Mouse (Mus musculus) ovary, postnatal 14 days (tissue): ENCODE measurements at regions not wholly inside any gene's neighbourhood (a gene's known extent, or its start where the extent isn't known, plus 50 kb on each side); places are given as distances from the start of the nearest gene placed in this dataset.
"Not testable (repeated sequence)": the region's sequence is repeated elsewhere in the genome, so short reads cannot be mapped to it uniquely, and the experiment has no call there.

Source experiments
- DNase-seq: peaks from one replicate; pipeline ENCODE4 v3.0.0; 2022; ENCODE audit warnings: low spot score

DNA sequence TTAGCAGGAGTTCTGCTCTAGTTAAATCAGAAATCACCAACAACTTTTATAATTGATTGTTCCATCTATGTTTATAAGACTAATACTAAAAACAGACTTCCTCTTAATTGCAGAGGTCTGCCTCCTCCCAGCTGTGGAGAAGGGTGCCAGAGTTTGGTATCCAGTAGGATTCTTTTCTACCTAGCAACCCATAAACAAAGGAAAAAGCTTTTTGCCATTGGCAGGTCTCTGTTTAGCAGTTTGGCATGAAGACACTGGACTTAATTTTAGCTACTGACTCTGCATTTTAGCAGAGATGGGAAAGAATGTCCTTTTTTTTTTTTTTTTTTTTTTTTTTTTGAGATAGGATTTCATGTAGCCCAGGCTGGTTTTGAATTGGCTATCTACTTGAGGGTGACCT, 1628.4 kb downstream of the A830018L16Rik start:
- DNase-seq = no peak

DNA sequence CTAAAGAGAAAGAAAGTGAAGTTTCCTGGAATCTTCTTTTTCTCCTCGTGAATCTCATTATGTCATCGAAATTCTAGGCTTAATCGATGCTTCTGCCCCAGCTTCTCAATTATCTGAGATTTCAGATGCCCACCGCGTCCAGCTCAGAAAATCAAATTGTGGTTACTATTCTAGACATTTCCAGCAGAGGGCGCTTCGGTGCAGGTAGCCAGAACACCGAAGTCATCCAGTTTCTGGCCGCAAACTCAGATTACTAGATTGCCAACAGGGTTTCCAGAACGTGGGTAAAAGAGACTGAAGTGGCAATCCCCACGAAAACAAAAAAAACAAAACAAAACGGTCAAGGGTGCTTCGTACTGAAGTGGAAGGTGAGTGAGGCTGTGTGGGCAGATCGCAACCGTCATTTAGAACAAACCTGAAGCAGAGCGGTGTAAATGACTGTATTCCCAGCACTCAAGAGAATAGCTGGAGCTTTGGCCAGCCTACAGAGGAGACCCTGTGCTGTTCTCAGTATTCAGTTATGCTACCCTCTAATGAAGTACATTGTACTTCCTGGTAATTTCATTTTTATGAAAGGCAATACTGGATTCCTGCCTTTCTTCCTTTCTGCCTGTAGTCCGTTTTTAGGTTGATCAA, 1636.4 kb downstream of the A830018L16Rik start:
- peak; percentile 26 for DNase-seq

DNA sequence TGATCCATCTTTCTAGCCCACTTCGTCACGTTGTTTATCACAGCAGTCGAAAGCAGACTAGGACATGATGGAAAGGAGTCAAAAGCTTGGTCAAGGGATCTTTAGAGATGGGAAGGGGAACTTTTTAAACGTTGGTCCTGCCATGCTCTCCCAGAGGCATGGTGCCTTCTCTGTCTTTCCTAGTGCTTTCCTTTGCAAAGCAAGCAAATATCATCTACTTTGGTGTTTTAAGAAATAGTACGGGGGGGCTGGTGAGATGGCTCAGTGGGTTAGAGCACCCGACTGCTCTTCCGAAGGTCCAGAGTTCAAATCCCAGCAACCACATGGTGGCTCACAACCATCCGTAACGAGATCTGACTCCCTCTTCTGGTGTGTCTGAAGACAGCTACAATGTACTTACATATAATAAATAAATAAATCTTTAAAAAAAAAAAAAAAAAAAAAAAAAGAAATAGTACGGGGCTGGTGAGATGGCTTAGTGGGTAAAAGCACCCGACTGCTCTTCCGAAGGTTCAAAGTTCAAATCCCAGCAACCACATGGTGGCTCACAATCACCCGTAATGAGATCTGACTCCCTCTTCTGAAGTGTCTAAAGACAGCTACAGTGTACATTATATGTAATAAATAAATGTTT, 1637.6 kb downstream of the A830018L16Rik start:
- DNase-seq = not testable (repeated sequence)

DNA sequence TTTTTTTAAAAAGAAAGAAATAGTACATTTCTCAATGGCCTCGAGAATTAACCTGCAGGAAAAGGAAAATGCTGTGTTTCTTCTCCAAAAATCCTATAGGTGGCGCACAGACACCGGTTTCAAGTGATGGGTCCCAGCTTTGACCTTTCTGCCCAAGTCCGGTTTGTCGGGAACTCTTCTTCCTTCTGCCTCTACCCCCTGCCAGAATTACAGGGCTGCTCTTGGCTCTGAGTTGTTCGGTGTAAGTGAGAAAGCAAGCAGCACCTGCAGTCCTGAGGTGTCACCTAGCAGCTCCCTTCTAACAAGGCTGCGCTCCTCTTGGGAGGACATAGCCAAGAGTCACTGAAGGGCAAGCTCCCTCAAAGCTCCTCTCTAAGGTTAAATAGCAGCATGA, 1638.2 kb downstream of the A830018L16Rik start:
- DNase-seq = peak; percentile 20

DNA sequence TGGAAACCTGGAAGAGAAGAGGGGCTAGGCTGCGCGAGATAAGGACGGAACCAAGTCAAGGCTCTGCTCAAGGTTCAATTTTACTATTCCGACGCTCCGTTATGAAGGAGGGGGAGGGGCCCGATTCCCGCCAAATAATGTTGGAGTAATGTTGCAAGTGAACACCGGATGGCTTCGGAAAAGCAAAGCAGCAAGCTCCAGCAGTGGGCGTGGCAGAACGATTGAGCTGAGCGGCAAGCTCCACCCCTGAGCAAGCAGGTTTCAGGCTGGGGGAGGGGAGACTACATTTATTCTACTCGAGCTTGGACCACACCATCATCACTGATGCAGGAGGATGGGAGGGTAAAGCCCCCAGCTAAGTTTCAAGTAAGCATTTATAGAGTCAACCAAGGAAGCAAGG, 1643.8 kb downstream of the A830018L16Rik start:
- no peak for DNase-seq

DNA sequence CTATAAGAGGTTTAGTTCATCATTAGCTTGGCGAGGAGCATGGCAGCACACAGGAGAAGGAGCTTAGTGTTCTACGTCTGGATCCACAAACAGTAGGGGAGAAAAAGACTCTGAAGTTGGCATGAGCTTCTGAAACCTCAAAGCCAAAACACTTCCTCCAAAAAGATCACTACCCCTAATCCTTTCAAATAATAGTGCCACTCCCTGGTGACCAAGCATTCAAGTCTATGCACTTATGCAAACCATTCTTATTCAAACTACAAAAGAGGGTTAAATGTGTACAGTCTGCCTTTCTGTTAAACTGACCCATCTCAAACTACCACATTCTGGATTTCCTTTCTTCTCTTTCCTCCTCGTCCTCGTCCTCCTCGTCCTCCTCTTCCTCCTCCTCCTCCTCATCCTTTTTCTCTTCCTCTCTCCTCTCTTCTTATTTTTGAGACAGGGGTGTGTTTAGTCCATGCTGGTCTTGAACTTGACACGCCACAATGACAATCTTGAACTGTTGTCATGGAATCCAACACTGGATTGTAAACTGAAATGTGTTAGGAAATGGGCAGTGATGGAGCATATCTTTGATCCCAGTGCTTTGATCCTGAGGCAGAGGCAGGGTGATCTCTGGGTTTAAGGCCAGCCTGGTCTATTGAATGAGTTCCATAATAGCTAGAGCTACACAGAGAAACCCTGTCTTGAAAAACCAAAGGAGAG, 1645.9 kb downstream of the A830018L16Rik start:
- DNase-seq = no peak
